Mouse (Mus musculus) left cerebral cortex, postnatal 10 days (tissue): Measurements from ENCODE around the gene Cd93. TPM values are rescaled to one million over a fixed set of nuclear protein-coding genes. Genes with fewer than 3 reads are reported as not detected.

Experiments
- DNase-seq, 2 experiments: peaks; one replicate each; pipeline ENCODE4 v3.0.0; 2021 to 2022; ENCODE audit warnings: low spot score in 2 of 2, mixed read lengths in 1 of 2; ENCODE audit errors: extremely low spot score in 1 of 2
- intact Hi-C: fragments of 180-260 bp; cut with DNase I; formaldehyde crosslinking; loops from one replicate; pipeline ENCODE4 v1.15.1; 2025
- total RNA-seq, 2 experiments: library from RNA; stranded (reverse); gene quantifications; 2 replicates each; pipeline ENCODE4 v1.2.3; 2021

Cd93 gene
- total RNA-seq, 2 experiments from 2014 or later = 20.1 to 21.8 TPM

GRCm38 (mm10) chr2:148445616-148446015 lies 2.3 kb upstream of the Cd93 start:
- no peak for DNase-seq
- intact Hi-C loops = no loop called here

GRCm38 (mm10) chr2:148444472-148444871 lies 1.1 kb upstream of the Cd93 start:
- no peak for DNase-seq
- intact Hi-C loops = no loop called here

GRCm38 (mm10) chr2:148442710-148443109 lies 653 bp downstream of the Cd93 start:
- intact Hi-C loops = no loop called here
- peak in 1 of 2 experiments; percentile 29 for DNase-seq

GRCm38 (mm10) chr2:148442172-148442571 lies 1.2 kb downstream of the Cd93 start:
- intact Hi-C loops = no loop called here
- DNase-seq = peak in 1 of 2 experiments; percentile 44

- intact Hi-C loops = no loop called here
Observed at GRCm38 (mm10) chr2:148441421-148441820, 1.9 kb downstream of the Cd93 start.

GRCm38 (mm10) chr2:148439691-148440276 lies 3.6 kb downstream of the Cd93 start:
- DNase-seq = no peak
- intact Hi-C loops = no loop called here

More at GRCm38 (mm10) chr2:148441421-148441820, 1.9 kb downstream of the Cd93 start:
- no peak for DNase-seq

GRCm38 (mm10) chr2:148436285-148436684 lies 7.1 kb downstream of the Cd93 start:
- intact Hi-C loops = no loop called here
- no peak for DNase-seq

- no peak for DNase-seq
- intact Hi-C loops = no loop called here
Observed at GRCm38 (mm10) chr2:148432346-148432745, 11.0 kb downstream of the Cd93 start.

GRCm38 (mm10) chr2:148430941-148431340 lies 12.4 kb downstream of the Cd93 start:
- intact Hi-C loops = no loop called here
- DNase-seq = no peak

GRCm38 (mm10) chr2:148429001-148429505 lies 14.3 kb downstream of the Cd93 start:
- intact Hi-C loops = no loop called here

GRCm38 (mm10) chr2:148428523-148428922 lies 14.8 kb downstream of the Cd93 start:
- intact Hi-C loops = no loop called here
- DNase-seq = no peak

More at GRCm38 (mm10) chr2:148429001-148429505, 14.3 kb downstream of the Cd93 start:
- DNase-seq = no peak

- intact Hi-C loops = no loop called here
- no peak for DNase-seq
Observed at GRCm38 (mm10) chr2:148427553-148427952, 15.8 kb downstream of the Cd93 start.

- DNase-seq = no peak
- intact Hi-C loops = no loop called here
Observed at GRCm38 (mm10) chr2:148425709-148426382, 17.5 kb downstream of the Cd93 start.

- no peak for DNase-seq
- intact Hi-C loops = no loop called here
Observed at GRCm38 (mm10) chr2:148421706-148422105, 21.7 kb downstream of the Cd93 start.

- intact Hi-C loops = no loop called here
- DNase-seq = no peak
Observed at GRCm38 (mm10) chr2:148421112-148421511, 22.3 kb downstream of the Cd93 start.

GRCm38 (mm10) chr2:148419776-148420175 lies 23.6 kb downstream of the Cd93 start:
- DNase-seq = no peak
- intact Hi-C loops = no loop called here

GRCm38 (mm10) chr2:148419151-148419550 lies 24.2 kb downstream of the Cd93 start:
- no peak for DNase-seq
- intact Hi-C loops = no loop called here

GRCm38 (mm10) chr2:148409821-148410220 lies 33.5 kb downstream of the Cd93 start:
- DNase-seq = no peak
- intact Hi-C loops = loop anchor here (5.0 kb wide), 2 partner anchors 167 to 247 kb away; no protein-coding TSS in a partner anchor

- intact Hi-C loops = loop anchor here (5.0 kb wide), 2 partner anchors 168 to 248 kb away; no protein-coding TSS in a partner anchor
- DNase-seq = peak; percentile 75 to 89
Observed at GRCm38 (mm10) chr2:148409141-148409540, 34.2 kb downstream of the Cd93 start.

- intact Hi-C loops = loop anchor here (5.0 kb wide), 2 partner anchors 169 to 249 kb away; no protein-coding TSS in a partner anchor
- DNase-seq = no peak
Observed at GRCm38 (mm10) chr2:148408761-148409120, 34.6 kb downstream of the Cd93 start.
